ENCODE assay signal across 13 mouse cellular contexts in the genomic region with DNA sequence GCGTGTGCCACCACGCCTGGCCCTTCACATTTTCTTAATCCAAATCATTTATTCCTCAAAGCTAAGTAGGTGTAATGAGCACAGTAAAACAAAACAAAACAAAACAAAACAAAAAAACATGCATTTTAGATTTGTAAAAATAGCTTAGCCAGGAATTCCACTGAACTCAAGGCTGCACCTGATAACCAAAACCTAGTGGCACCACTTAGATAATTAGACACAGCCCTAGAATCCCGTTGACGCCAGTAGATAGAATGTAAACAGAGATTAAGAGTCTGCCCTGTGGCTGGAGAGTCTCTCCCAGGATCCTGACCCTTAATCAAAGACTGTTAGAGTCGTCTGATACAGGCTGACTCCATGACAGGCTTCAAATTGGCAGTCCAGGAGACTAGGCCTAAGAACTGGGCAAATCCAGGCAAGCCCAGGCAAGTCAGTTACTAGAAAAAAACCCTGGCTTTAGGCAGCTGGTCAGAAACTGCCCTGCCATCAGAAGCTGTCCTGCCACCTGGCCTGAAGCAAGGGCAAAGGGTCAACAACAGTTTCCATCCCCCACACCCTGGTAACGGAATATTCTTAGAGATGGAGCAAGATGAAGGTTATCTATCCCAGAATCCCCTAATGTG. TPM values are rescaled to one million over a fixed set of nuclear protein-coding genes. Genes with fewer than 3 reads are reported as not detected.
DNase-seq lines count a peak whose midpoint lies in the region; ATAC-seq and TF ChIP-seq lines count a peak whose summit lies in the region.
"Had no signal": no experiment of that assay in that cellular context is flagged by ENCODE, and none has a peak within 500 bp of the region (broad histone marks: within the 10 kb centered on the region; RNA-seq: fewer than 3 reads in every experiment).

No protein-coding gene starts in this region.

- no peaks in the 10 kb centered on the region for H3K9me3 ChIP-seq in heart, embryonic 11.5 days (replicated peaks; ENCODE audit: control insufficient read depth, low read length)
- H3K9me3 ChIP-seq in erythroblast, embryonic 14.5 days (ENCODE audit: control insufficient read depth, low read length), result no peaks in the 10 kb centered on the region
- H3K9me3 ChIP-seq: neural tube, embryonic 13.5 days; stomach, embryonic 15.5 days had no signal

- no peak overlapping the region; the same call in 1 of the 2 replicates for H3K4me3 ChIP-seq in heart, embryonic 11.5 days (ENCODE audit: low read depth, low read length)
- no peak overlapping the region for H3K4me3 ChIP-seq in heart, adult 2 months
- H3K4me3 ChIP-seq in erythroblast, embryonic 14.5 days (replicated peaks), result peak overlapping the region; percentile 91

- intact Hi-C loops in heart, adult 2 months (cut with DNase I), result loop anchor here (5.0 kb wide), 2 partner anchors 79 to 161 kb away; a partner anchor contains a TSS
- intact Hi-C loops in heart, postnatal 25 days (cut with DNase I), result loop anchor here (5.0 to 10.0 kb wide), 2 partner anchors 79 to 472 kb away; a partner anchor contains a TSS

- H3K36me3 ChIP-seq in heart, embryonic 11.5 days (ENCODE audit: control insufficient read depth, insufficient read depth, low read length), result no peaks in the 10 kb centered on the region
- no peaks in the 10 kb centered on the region for H3K36me3 ChIP-seq in heart, adult 2 months (ENCODE audit: control insufficient read depth, insufficient read depth, low read length)
- H3K36me3 ChIP-seq in erythroblast, embryonic 14.5 days (ENCODE audit: control insufficient read depth), result peaks cover 2% of the 10 kb centered on the region; the same call in 1 of the 2 replicates
- H3K36me3 ChIP-seq: neural tube, embryonic 13.5 days; stomach, embryonic 15.5 days had no signal

- no peak for ATAC-seq in heart, embryonic 11.5 days (replicated peaks; ENCODE audit: insufficient number of reproducible peaks, low FRiP score, low TSS enrichment)

- H3K27me3 ChIP-seq in heart, embryonic 11.5 days (ENCODE audit: control insufficient read depth, insufficient read depth, low read length), result no peaks in the 10 kb centered on the region
- H3K27me3 ChIP-seq in heart, adult 2 months (ENCODE audit: control insufficient read depth, insufficient read depth, low read length), result no peaks in the 10 kb centered on the region
- H3K27me3 ChIP-seq in erythroblast, embryonic 14.5 days (ENCODE audit: control insufficient read depth), result peaks cover 19% of the 10 kb centered on the region
- H3K27me3 ChIP-seq: stomach, embryonic 15.5 days had no signal

- peaks cover 5% of the 10 kb centered on the region; the same call in 1 of the 2 replicates for H3K4me1 ChIP-seq in heart, embryonic 11.5 days (ENCODE audit: control insufficient read depth, insufficient read depth, low read length)
- H3K4me1 ChIP-seq in heart, adult 2 months (ENCODE audit: control insufficient read depth, insufficient read depth, low read length), result no peaks in the 10 kb centered on the region
- peaks cover 50% of the 10 kb centered on the region for H3K4me1 ChIP-seq in erythroblast, embryonic 14.5 days (ENCODE audit: control insufficient read depth)
- H3K4me1 ChIP-seq: stomach, embryonic 15.5 days had no signal

- 60% methylated on average over 6 of the region's 6 CpGs for WGBS in heart, embryonic 11.5 days (ENCODE audit: insufficient replicate concordance)
- 80% methylated on average over 6 of the region's 6 CpGs for WGBS in heart, adult 2 months

- no peak for TF ChIP-seq POLR2A in heart, adult 2 months (IDR thresholded peaks at IDR 0.05; ENCODE audit: insufficient read depth, low read depth, low read length)

- H3K79me2 ChIP-seq in heart, adult 2 months (replicated peaks; ENCODE audit: control insufficient read depth, insufficient read depth, low read length), result no peaks in the 10 kb centered on the region

- TF ChIP-seq EP300 in heart, adult 2 months (IDR thresholded peaks at IDR 0.05; ENCODE audit: insufficient read depth, low read depth, low read length), result no peak

- no peak overlapping the region for H3K9ac ChIP-seq in heart, embryonic 11.5 days (ENCODE audit: low read depth, low read length)
- no peak overlapping the region for H3K9ac ChIP-seq in heart, adult 2 months (ENCODE audit: low read depth, low read length)
- H3K9ac ChIP-seq: stomach, embryonic 15.5 days had no signal

- peak overlapping the region; percentile 77; the same call in 1 of the 2 replicates for H3K4me2 ChIP-seq in heart, embryonic 11.5 days

- TF ChIP-seq CTCF in heart, adult 2 months (IDR thresholded peaks at IDR 0.05), result no peak

- no peak overlapping the region for H3K27ac ChIP-seq in heart, embryonic 11.5 days (ENCODE audit: low read depth, low read length)
- H3K27ac ChIP-seq in heart, adult 2 months, result no peak overlapping the region
- H3K27ac ChIP-seq: stomach, embryonic 15.5 days had no signal

- no peak for DNase-seq in heart, adult 2 months
- peak; percentile 1 for DNase-seq in retina, embryonic 14.5 days (ENCODE audit: low spot score)
- no peak for DNase-seq in retina, postnatal 1 day
- no peak for DNase-seq in right cerebral cortex, postnatal 25 days
- DNase-seq in gastrocnemius, adult 8-10 months (ENCODE audit: low spot score in 2 of 2), result no peak
- no peak for DNase-seq in heart, postnatal 25 days (ENCODE audit: low spot score)

RNA-seq across cellular contexts. Expression of a gene that starts 1.1 kb away (rescaled TPM):
- 3.6 and 4.2 TPM in 2 replicates for polyA plus RNA-seq in heart, embryonic 11.5 days (2014; fragmentation: Nextera tagmentation; extraction: Ambion mirVana)
- 1 to 10 TPM; 5.1 to 5.6 TPM for total RNA-seq in heart, adult 2 months (2021)
- 0.90 and 1.2 TPM in 2 replicates for polyA plus RNA-seq in heart, adult 2 months (2012; rRNA removed)
- polyA plus RNA-seq in erythroblast, embryonic 14.5 days (2012), result 0.04 and 0.11 TPM in 2 replicates
- total RNA-seq in gastrocnemius, adult 8-10 months (2022), result 1 to 10 TPM; 6.2 to 7.1 (median 6.5) TPM
- total RNA-seq in heart, postnatal 25 days (2021), result 1 to 10 TPM; 4.4 to 5.4 TPM

RNA-seq across cellular contexts. Expression of a gene that starts 5.3 kb away (rescaled TPM):
- polyA plus RNA-seq in heart, embryonic 11.5 days (2014; fragmentation: Nextera tagmentation; extraction: Ambion mirVana), result not detected in 2 replicates
- total RNA-seq in heart, adult 2 months (2021), result not detected
- 0.04 and 0.06 TPM in 2 replicates for polyA plus RNA-seq in heart, adult 2 months (2012; rRNA removed)
- not detected in 2 replicates for polyA plus RNA-seq in erythroblast, embryonic 14.5 days (2012)
- total RNA-seq in gastrocnemius, adult 8-10 months (2022), result not detected
- total RNA-seq in heart, postnatal 25 days (2021), result not detected
- total RNA-seq: ES-E14 had no signal
- polyA plus RNA-seq: heart, embryonic 14.5 days; limb, embryonic 14.5 days; neural tube, embryonic 13.5 days; stomach, embryonic 15.5 days had no signal

RNA-seq across cellular contexts. Expression of a gene that starts 34.2 kb away (rescaled TPM):
- polyA plus RNA-seq in heart, embryonic 11.5 days (2014; fragmentation: Nextera tagmentation; extraction: Ambion mirVana), result 0.29 and 0.56 TPM in 2 replicates
- under 1 TPM; 0.23 to 0.26 TPM for total RNA-seq in heart, adult 2 months (2021)
- polyA plus RNA-seq in heart, adult 2 months (2012; rRNA removed), result 0.35 and 0.45 TPM in 2 replicates
- polyA plus RNA-seq in erythroblast, embryonic 14.5 days (2012), result not detected in 2 replicates
- total RNA-seq in gastrocnemius, adult 8-10 months (2022), result 1 to 10 TPM in 1 of 4 experiments, under 1 TPM in 3; 0.46 to 2.4 (median 0.65) TPM
- under 1 TPM in 1 of 2 experiments, not detected in 1; 0.26 TPM for total RNA-seq in heart, postnatal 25 days (2021)
